Mouse (Mus musculus): ENCODE results near the gene RPS10-NUDT3. TPM values are rescaled to one million over a fixed set of nuclear protein-coding genes. Genes with fewer than 3 reads are reported as not detected.

Gene RPS10-NUDT3
- total RNA-seq, 1 experiment, result not detected

- Histone ChIP-seq H3K4me3 (ENCODE audit: insufficient read depth in 1 of 2, low read depth in 1 of 2, low read length in 2 of 2, poor library complexity in 1 of 2, severe bottlenecking in 1 of 2) (peak within 1 kb of the TSS; percentile 76 to 87), H3K4me1 (ENCODE audit: control insufficient read depth in 2 of 2, insufficient read depth in 2 of 2, low read length in 2 of 2, poor library complexity in 1 of 2) (peaks cover 6 to 24% of the 10 kb centered on the region in 2 experiments), H3K36me3 (ENCODE audit: control insufficient read depth, insufficient read depth, low read length, poor library complexity, severe bottlenecking) (peaks cover 19% of the 10 kb centered on the region), H3K9ac (ENCODE audit: insufficient read depth, low read depth, low read length, poor library complexity, severe bottlenecking) (peak within 1 kb of the TSS; percentile 97), H3K9me3 (ENCODE audit: control insufficient read depth, insufficient read depth, low read depth, low read length) (no peaks in the 10 kb centered on the region), H3K27ac (ENCODE audit: insufficient read depth, low read depth, low read length, poor library complexity, severe bottlenecking) (peak within 1 kb of the TSS; percentile 99)
- DNase-seq (ENCODE audit: low read depth, low spot score), result peak; percentile 79
- in situ Hi-C loops (cut with MboI; ENCODE audit: low sequenced_read_pairs in 2 of 2, unreplicated experiment in 2 of 2), result no loop called here
- TF ChIP-seq CHD2 (IDR thresholded peaks at IDR 0.05; ENCODE audit: low read depth, low read length) (no peak), ZC3H11A (IDR thresholded peaks at IDR 0.05; ENCODE audit: borderline replicate concordance, low read depth, low read length) (no peak), HCFC1 (IDR thresholded peaks at IDR 0.05; ENCODE audit: borderline replicate concordance, insufficient read depth, low read length) (0 out of 2 replicates have a peak, but pooled peaks have one; percentile 45), ZNF384 (IDR thresholded peaks at IDR 0.05; ENCODE audit: low read depth, low read length) (no peak)
Observed at GRCm38 (mm10) chr17:27556315-27557011, 78.6 kb downstream of the RPS10-NUDT3 start, which contains the start of gene Hmga1. Hmga1 (plus strand) TSS chr17:27556497.

DNA sequence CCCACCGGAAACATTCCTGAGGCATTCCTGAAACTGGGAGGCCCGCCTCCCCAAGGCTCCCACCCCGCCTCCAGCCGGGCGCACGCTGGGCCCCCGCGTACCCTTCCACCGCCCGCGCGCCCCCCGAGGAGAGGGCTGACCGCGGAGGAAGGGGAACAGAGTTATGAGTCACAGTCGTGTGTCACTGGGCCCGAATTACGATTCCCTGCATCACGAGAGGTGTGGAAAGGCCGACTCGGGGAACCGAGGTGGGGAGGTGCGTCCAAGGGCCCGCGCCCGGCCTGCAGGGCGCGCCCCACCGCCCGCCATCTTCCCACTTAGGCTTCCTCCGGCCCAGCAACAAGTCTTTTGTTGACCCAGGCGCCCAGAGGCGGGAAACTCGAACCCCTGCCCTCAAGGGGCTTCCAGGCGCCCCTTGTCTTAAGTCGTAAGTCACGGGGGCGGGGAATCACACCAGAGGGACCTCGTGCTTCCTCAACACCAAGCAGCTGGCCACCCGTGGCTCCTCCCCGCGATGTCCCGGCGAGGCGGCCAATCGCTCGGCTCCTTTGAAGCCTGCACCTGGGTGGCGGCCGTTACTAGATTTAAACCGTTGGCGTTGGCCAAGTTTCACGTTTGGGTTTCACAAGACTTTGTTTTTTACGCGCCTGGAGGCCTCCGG is 79.4 kb downstream of the RPS10-NUDT3 start:
- DNase-seq (ENCODE audit: low read depth, low spot score), result peak; percentile 84
- H3K4me1 ChIP-seq (ENCODE audit: control insufficient read depth in 2 of 2, insufficient read depth in 2 of 2, low read length in 2 of 2, poor library complexity in 1 of 2), result peaks cover 4 to 26% of the 10 kb centered on the region in 2 experiments

GRCm38 (mm10) chr17:27555075-27555511 is 79.9 kb downstream of the RPS10-NUDT3 start:
- no peak for TF ChIP-seq CHD2 (IDR thresholded peaks at IDR 0.05; ENCODE audit: low read depth, low read length)
- no peak for TF ChIP-seq ZNF384 (IDR thresholded peaks at IDR 0.05; ENCODE audit: low read depth, low read length)
- TF ChIP-seq ZC3H11A (IDR thresholded peaks at IDR 0.05; ENCODE audit: borderline replicate concordance, low read depth, low read length), result no peak
- TF ChIP-seq HCFC1 (IDR thresholded peaks at IDR 0.05; ENCODE audit: borderline replicate concordance, insufficient read depth, low read length), result peak; percentile 20; the same call in 1 of the 2 replicates
- no peak for TF ChIP-seq MAFK (IDR thresholded peaks at IDR 0.05; ENCODE audit: insufficient read depth, low read depth, low read length)
- peaks cover 5% of the 10 kb centered on the region for H3K36me3 ChIP-seq (ENCODE audit: control insufficient read depth, insufficient read depth, low read length, poor library complexity, severe bottlenecking)
- in situ Hi-C loops (cut with MboI; ENCODE audit: low sequenced_read_pairs in 2 of 2, unreplicated experiment in 2 of 2), result no loop called here
- H3K27ac ChIP-seq (ENCODE audit: insufficient read depth, low read depth, low read length, poor library complexity, severe bottlenecking), result peak overlapping the region; percentile 99
- peaks cover 4 to 25% of the 10 kb centered on the region in 2 experiments for H3K4me1 ChIP-seq (ENCODE audit: control insufficient read depth in 2 of 2, insufficient read depth in 2 of 2, low read length in 2 of 2, poor library complexity in 1 of 2)
- H3K9ac ChIP-seq (ENCODE audit: insufficient read depth, low read depth, low read length, poor library complexity, severe bottlenecking), result peak overlapping the region; percentile 97
- H3K4me3 ChIP-seq (ENCODE audit: insufficient read depth in 1 of 2, low read depth in 1 of 2, low read length in 2 of 2, poor library complexity in 1 of 2, severe bottlenecking in 1 of 2), result peak overlapping the region; percentile 76 to 83
- peak; percentile 76 for DNase-seq (ENCODE audit: low read depth, low spot score)
- H3K9me3 ChIP-seq (ENCODE audit: control insufficient read depth, insufficient read depth, low read depth, low read length), result no peaks in the 10 kb centered on the region

More for the DNA sequence above, 79.4 kb downstream of the RPS10-NUDT3 start:
- TF ChIP-seq CHD2 (IDR thresholded peaks at IDR 0.05; ENCODE audit: low read depth, low read length), result no peak
- 0 out of 2 replicates have a peak, but pooled peaks have one; percentile 34 for TF ChIP-seq HCFC1 (IDR thresholded peaks at IDR 0.05; ENCODE audit: borderline replicate concordance, insufficient read depth, low read length)
- in situ Hi-C loops (cut with MboI; ENCODE audit: low sequenced_read_pairs in 2 of 2, unreplicated experiment in 2 of 2), result no loop called here
- Histone ChIP-seq H3K4me3 (ENCODE audit: insufficient read depth in 1 of 2, low read depth in 1 of 2, low read length in 2 of 2, poor library complexity in 1 of 2, severe bottlenecking in 1 of 2) (peak overlapping the region; percentile 76 to 83), H3K36me3 (ENCODE audit: control insufficient read depth, insufficient read depth, low read length, poor library complexity, severe bottlenecking) (peaks cover 11% of the 10 kb centered on the region), H3K9ac (ENCODE audit: insufficient read depth, low read depth, low read length, poor library complexity, severe bottlenecking) (peak overlapping the region; percentile 97), H3K9me3 (ENCODE audit: control insufficient read depth, insufficient read depth, low read depth, low read length) (no peaks in the 10 kb centered on the region), H3K27ac (ENCODE audit: insufficient read depth, low read depth, low read length, poor library complexity, severe bottlenecking) (peak overlapping the region; percentile 99)

DNA sequence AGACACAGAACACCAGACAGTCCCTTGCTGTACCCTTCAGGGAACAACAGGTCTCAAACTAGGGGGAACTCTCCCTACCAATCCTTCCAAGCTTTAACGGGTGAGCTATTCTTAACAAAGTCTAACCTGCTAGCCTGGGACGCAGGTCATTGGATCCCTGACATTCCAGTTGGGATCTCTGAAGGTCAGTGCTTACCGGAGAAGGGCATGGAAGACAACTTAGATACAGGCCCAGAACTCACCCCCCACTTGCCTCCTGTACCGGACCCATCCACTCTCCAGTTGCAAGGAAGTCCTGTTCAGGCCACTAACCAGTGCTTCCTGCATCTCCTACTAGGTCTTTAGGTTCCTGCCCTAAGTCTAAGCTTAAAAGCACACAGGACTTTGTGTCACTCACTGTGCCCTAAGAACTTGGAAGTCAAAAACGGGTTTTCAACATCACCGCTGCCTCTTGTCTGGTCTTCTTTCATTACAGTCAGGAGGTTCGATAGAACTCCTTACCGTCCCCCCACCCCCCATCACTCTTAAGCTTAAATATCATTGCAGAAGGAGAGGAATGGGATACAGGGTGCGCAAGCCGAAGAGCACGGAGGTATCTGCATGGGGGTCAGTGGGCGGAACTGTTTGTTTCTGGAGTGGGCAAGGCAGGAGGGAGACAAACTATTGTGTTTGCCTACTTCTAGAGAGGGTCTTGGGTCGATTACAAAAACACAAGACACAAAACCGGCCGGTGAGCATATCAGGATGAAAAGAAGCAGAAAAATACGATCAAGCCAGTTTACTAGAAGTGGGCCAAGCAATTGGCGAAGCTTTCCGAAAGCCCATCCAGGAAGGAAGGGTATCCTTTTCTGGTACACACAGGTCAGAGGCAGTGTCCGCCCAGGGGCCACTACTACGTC is 80.7 kb downstream of the RPS10-NUDT3 start:
- peak overlapping the region; percentile 99 for H3K27ac ChIP-seq (ENCODE audit: insufficient read depth, low read depth, low read length, poor library complexity, severe bottlenecking)
- in situ Hi-C loops (cut with MboI; ENCODE audit: low sequenced_read_pairs in 2 of 2, unreplicated experiment in 2 of 2), result no loop called here
- no peak for DNase-seq (ENCODE audit: low read depth, low spot score)

More for the DNA sequence above, 80.7 kb downstream of the RPS10-NUDT3 start:
- Histone ChIP-seq H3K36me3 (ENCODE audit: control insufficient read depth, insufficient read depth, low read length, poor library complexity, severe bottlenecking) (peaks cover 2% of the 10 kb centered on the region; the same call in 1 of the 2 replicates), H3K9me3 (ENCODE audit: control insufficient read depth, insufficient read depth, low read depth, low read length) (no peaks in the 10 kb centered on the region), H3K4me1 (ENCODE audit: control insufficient read depth in 2 of 2, insufficient read depth in 2 of 2, low read length in 2 of 2, poor library complexity in 1 of 2) (peaks cover 4 to 29% of the 10 kb centered on the region in 2 experiments), H3K4me3 (ENCODE audit: insufficient read depth in 1 of 2, low read depth in 1 of 2, low read length in 2 of 2, poor library complexity in 1 of 2, severe bottlenecking in 1 of 2) (peak overlapping the region; percentile 76 to 83), H3K9ac (ENCODE audit: insufficient read depth, low read depth, low read length, poor library complexity, severe bottlenecking) (peak overlapping the region; percentile 97)
- TF ChIP-seq ZNF384 (IDR thresholded peaks at IDR 0.05; ENCODE audit: low read depth, low read length), result no peak
- TF ChIP-seq CHD2 (IDR thresholded peaks at IDR 0.05; ENCODE audit: low read depth, low read length), result no peak
- TF ChIP-seq ZC3H11A (IDR thresholded peaks at IDR 0.05; ENCODE audit: borderline replicate concordance, low read depth, low read length), result no peak
- TF ChIP-seq MAFK (IDR thresholded peaks at IDR 0.05; ENCODE audit: insufficient read depth, low read depth, low read length), result no peak
- TF ChIP-seq HCFC1 (IDR thresholded peaks at IDR 0.05; ENCODE audit: borderline replicate concordance, insufficient read depth, low read length), result no peak
